Mouse (Mus musculus) stomach, postnatal 0 days (tissue): ENCODE measurements at regions not wholly inside any gene's neighbourhood (a gene's known extent, or its start where the extent isn't known, plus 50 kb on each side); places are given as distances from the start of the nearest gene placed in this dataset.

Experiments
- CTCF ChIP-seq: IDR thresholded peaks from 2 replicates; pipeline ENCODE4 v1.5.1; 2016; ENCODE audit warnings: antibody characterized with exemption, low read depth, mild to moderate bottlenecking, moderate library complexity
- EP300 ChIP-seq: optimal IDR thresholded peaks from 2 replicates; pipeline ENCODE3; 2016; ENCODE audit warnings: antibody characterized with exemption

DNA sequence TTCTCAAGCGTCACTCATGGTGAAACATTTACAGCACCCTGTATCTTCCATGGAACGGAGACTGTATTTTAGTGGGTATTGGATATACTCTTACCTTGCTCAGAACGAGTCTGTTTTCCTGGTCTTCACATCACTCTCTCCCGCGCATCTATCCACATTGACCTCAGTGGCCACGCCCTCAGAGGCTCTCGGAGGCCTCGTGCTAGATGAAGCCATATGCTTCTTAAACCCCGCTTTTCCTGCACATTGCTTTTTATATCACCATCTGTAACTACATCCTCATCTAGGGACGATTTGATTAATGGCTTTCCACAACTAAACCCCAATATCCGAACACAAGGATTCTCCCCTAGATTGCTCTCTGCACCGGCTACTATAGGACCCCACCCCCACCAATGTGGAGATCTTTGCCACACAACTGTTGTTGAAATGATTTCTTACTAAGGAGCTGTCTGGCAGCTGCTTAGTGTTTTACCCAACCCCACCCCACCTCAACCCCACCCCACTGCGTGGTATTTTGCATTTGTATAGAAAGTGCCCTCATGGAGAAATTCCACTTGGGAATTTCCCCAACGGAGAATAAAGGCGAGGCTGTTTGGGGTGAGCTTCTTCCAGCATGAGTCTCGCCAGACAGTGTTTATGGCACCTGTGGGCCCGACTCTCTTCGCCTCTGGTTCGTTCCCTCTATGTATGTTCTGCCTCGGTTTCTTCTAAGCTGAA lies 59.2 kb upstream of the Krr1 start:
- TF ChIP-seq CTCF (no peak), EP300 (no peak)
